8 mouse cellular contexts compared by ENCODE assay signal in genomic region chr8:70561809-70562535, GRCm38 (mm10). TPM values are rescaled to one million over a fixed set of nuclear protein-coding genes. Genes with fewer than 3 reads are reported as not detected.
DNase-seq lines count a peak whose midpoint lies in the region; ATAC-seq and TF ChIP-seq lines count a peak whose summit lies in the region.

No protein-coding gene starts in this region.

- H3K4me1 ChIP-seq in bone marrow macrophage, adult 2 months (ENCODE audit: control insufficient read depth, insufficient read depth, low read length): peaks cover 65% of the 10 kb centered on the region

- intact Hi-C loops in left cerebral cortex, adult 2 months (cut with DNase I): no loop called here
- intact Hi-C loops in left cerebral cortex, postnatal 25 days (cut with DNase I): loop anchor here (2.0 kb wide), 1 partner anchor 23 kb away; no protein-coding TSS in a partner anchor
- intact Hi-C loops in heart, postnatal 36 days (cut with DNase I): loop anchor here (2.0 kb wide), 1 partner anchor 13 kb away; no protein-coding TSS in a partner anchor

- TF ChIP-seq POLR2A in bone marrow macrophage, adult 2 months (IDR thresholded peaks at IDR 0.05; ENCODE audit: borderline replicate concordance, low read depth, low read length): no peak

- no peak for DNase-seq in left cerebral cortex, adult 2 months (ENCODE audit: extremely low spot score in 1 of 2, low spot score in 2 of 2)
- DNase-seq in left cerebral cortex, postnatal 25 days (ENCODE audit: low spot score in 2 of 2): no peak
- peak; percentile 67 to 68 for DNase-seq in heart, postnatal 36 days
- DNase-seq in B cell, adult 2 months: no peak
- DNase-seq in thymus, adult 18-20 months: no peak
- no peak for DNase-seq in embryo, embryonic 10.5 days (ENCODE audit: low spot score)

- H3K27ac ChIP-seq in left cerebral cortex, adult 2 months: peak overlapping the region; percentile 76
- peak overlapping the region; percentile 80 for H3K27ac ChIP-seq in bone marrow macrophage, adult 2 months (ENCODE audit: insufficient read depth, low read depth, low read length)

- H3K4me3 ChIP-seq in left cerebral cortex, adult 2 months: no peak overlapping the region
- H3K4me3 ChIP-seq in bone marrow macrophage, adult 2 months (ENCODE audit: insufficient read depth, low read length): no peak overlapping the region

- TF ChIP-seq CTCF in left cerebral cortex, adult 2 months (IDR thresholded peaks at IDR 0.05): no peak
- TF ChIP-seq CTCF in bone marrow macrophage, adult 2 months (IDR thresholded peaks at IDR 0.05; ENCODE audit: low read depth, low read length): no peak

- peak; percentile 63 for ATAC-seq in megakaryocyte, adult 5-6 weeks (ENCODE audit: poor library complexity, severe bottlenecking)

RNA-seq across cellular contexts. Expression of gene Ell, which starts 22.7 kb away (rescaled TPM):
- total RNA-seq in left cerebral cortex, adult 2 months (2021): 10 to 100 TPM; 18.6 to 20.8 TPM
- 10 to 100 TPM; 15.1 to 17.7 TPM for total RNA-seq in left cerebral cortex, postnatal 25 days (2021)
- polyA plus RNA-seq in bone marrow macrophage, adult 2 months (2012; ENCODE audit: insufficient read depth, insufficient read length, missing spikeins): 17.1 TPM in 2 replicates
- total RNA-seq in heart, postnatal 36 days (2021): 10 to 100 TPM; 12.0 to 12.1 TPM
- 9.3 and 12.5 TPM in 2 replicates for total RNA-seq in megakaryocyte, adult 5-6 weeks (2015)
- total RNA-seq in megakaryocyte, adult 5-6 weeks (2017): 11.1 and 11.9 TPM in 2 replicates

RNA-seq across cellular contexts. Expression of gene Isyna1, which starts 32.2 kb away (rescaled TPM):
- total RNA-seq in left cerebral cortex, adult 2 months (2021): 10 to 100 TPM; 52.9 to 55.3 TPM
- total RNA-seq in left cerebral cortex, postnatal 25 days (2021): 10 to 100 TPM; 51.9 to 52.1 TPM
- polyA plus RNA-seq in bone marrow macrophage, adult 2 months (2012; ENCODE audit: insufficient read depth, insufficient read length, missing spikeins): 36.0 and 41.4 TPM in 2 replicates
- 10 to 100 TPM; 22.2 to 25.8 TPM for total RNA-seq in heart, postnatal 36 days (2021)
- total RNA-seq in megakaryocyte, adult 5-6 weeks (2015): 11.8 and 11.9 TPM in 2 replicates
- 13.9 and 15.7 TPM in 2 replicates for total RNA-seq in megakaryocyte, adult 5-6 weeks (2017)

RNA-seq across cellular contexts. Expression of gene Kxd1, which starts 34.2 kb away (rescaled TPM):
- total RNA-seq in left cerebral cortex, adult 2 months (2021): 10 to 100 TPM; 39.8 to 44.4 TPM
- 10 to 100 TPM; 43.1 to 47.7 TPM for total RNA-seq in left cerebral cortex, postnatal 25 days (2021)
- polyA plus RNA-seq in bone marrow macrophage, adult 2 months (2012; ENCODE audit: insufficient read depth, insufficient read length, missing spikeins): 82.2 and 82.3 TPM in 2 replicates
- total RNA-seq in heart, postnatal 36 days (2021): 10 to 100 TPM; 88.4 to 91.4 TPM
- total RNA-seq in megakaryocyte, adult 5-6 weeks (2015): 88.7 and 114 TPM in 2 replicates
- total RNA-seq in megakaryocyte, adult 5-6 weeks (2017): 71.4 and 80.6 TPM in 2 replicates

RNA-seq across cellular contexts. Expression of gene Fkbp8, which starts 34.4 kb away (rescaled TPM):
- 100 to 1,000 TPM; 392 to 410 TPM for total RNA-seq in left cerebral cortex, adult 2 months (2021)
- total RNA-seq in left cerebral cortex, postnatal 25 days (2021): 100 to 1,000 TPM; 403 TPM
- 163 and 178 TPM in 2 replicates for polyA plus RNA-seq in bone marrow macrophage, adult 2 months (2012; ENCODE audit: insufficient read depth, insufficient read length, missing spikeins)
- total RNA-seq in heart, postnatal 36 days (2021): 100 to 1,000 TPM; 133 to 138 TPM
- total RNA-seq in megakaryocyte, adult 5-6 weeks (2015): 75.1 and 75.3 TPM in 2 replicates
- 146 and 166 TPM in 2 replicates for total RNA-seq in megakaryocyte, adult 5-6 weeks (2017)

RNA-seq across cellular contexts. Expression of gene Ssbp4, which starts 46.7 kb away (rescaled TPM):
- total RNA-seq in left cerebral cortex, adult 2 months (2021): 100 to 1,000 TPM; 221 to 261 TPM
- 100 to 1,000 TPM; 242 to 257 TPM for total RNA-seq in left cerebral cortex, postnatal 25 days (2021)
- polyA plus RNA-seq in bone marrow macrophage, adult 2 months (2012; ENCODE audit: insufficient read depth, insufficient read length, missing spikeins): 106 and 123 TPM in 2 replicates
- 10 to 100 TPM; 28.9 to 35.0 TPM for total RNA-seq in heart, postnatal 36 days (2021)
- 35.7 and 38.2 TPM in 2 replicates for total RNA-seq in megakaryocyte, adult 5-6 weeks (2015)
- 61.3 and 76.1 TPM in 2 replicates for total RNA-seq in megakaryocyte, adult 5-6 weeks (2017)

Comparison
In these comparisons a context has a peak if more than half of its experiments do, and no peak if none do; other contexts are left out.
1. DNase-seq: peak in heart, postnatal 36 days (2 of 2); none in left cerebral cortex, adult 2 months (0 of 2), left cerebral cortex, postnatal 25 days (0 of 2), B cell, adult 2 months (0 of 2), thymus, adult 18-20 months (0 of 2) and embryo, embryonic 10.5 days (single experiment).